Mouse (Mus musculus) embryonic fibroblast, embryonic 13.5 days (primary cell): ENCODE data around the gene Nrbf2. TPM values are rescaled to one million over a fixed set of nuclear protein-coding genes. Genes with fewer than 3 reads are reported as not detected.

Source experiments
- H3K27ac ChIP-seq: 2 replicates; pipeline ENCODE4 v1.5.1; 2012; ENCODE audit warnings: low read length, control low read depth, inconsistent platforms; ENCODE audit not compliant: insufficient read depth
- H3K4me1 ChIP-seq: 2 replicates; pipeline ENCODE4 v1.6.1; 2011; ENCODE audit warnings: low read length; ENCODE audit not compliant: control insufficient read depth, insufficient read depth
- H3K4me3 ChIP-seq: 2 replicates; pipeline ENCODE4 v1.5.1; 2011; ENCODE audit warnings: mild to moderate bottlenecking, control low read depth, low read length; ENCODE audit not compliant: insufficient read depth
- CTCF ChIP-seq: IDR thresholded peaks from 2 replicates; pipeline ENCODE4 v1.5.1; 2011; ENCODE audit warnings: mild to moderate bottlenecking, control low read depth, low read length, moderate library complexity, borderline replicate concordance; ENCODE audit not compliant: insufficient read depth
- POLR2A ChIP-seq: IDR thresholded peaks from 2 replicates; pipeline ENCODE4 v1.6.1; 2011; ENCODE audit warnings: low read depth, mild to moderate bottlenecking, control low read depth, low read length, moderate library complexity
- polyA plus RNA-seq: library from polyadenylated mRNA; stranded (reverse); fragments of >200 nt; gene quantifications from 2 replicates; pipeline ENCODE4 v1.2.4, GENCODE M21; 2011; ENCODE audit warnings: low read depth; ENCODE audit not compliant: missing spikeins, insufficient read length

The Nrbf2 gene
- polyA plus RNA-seq, 1 experiment = 31.3 TPM

DNA sequence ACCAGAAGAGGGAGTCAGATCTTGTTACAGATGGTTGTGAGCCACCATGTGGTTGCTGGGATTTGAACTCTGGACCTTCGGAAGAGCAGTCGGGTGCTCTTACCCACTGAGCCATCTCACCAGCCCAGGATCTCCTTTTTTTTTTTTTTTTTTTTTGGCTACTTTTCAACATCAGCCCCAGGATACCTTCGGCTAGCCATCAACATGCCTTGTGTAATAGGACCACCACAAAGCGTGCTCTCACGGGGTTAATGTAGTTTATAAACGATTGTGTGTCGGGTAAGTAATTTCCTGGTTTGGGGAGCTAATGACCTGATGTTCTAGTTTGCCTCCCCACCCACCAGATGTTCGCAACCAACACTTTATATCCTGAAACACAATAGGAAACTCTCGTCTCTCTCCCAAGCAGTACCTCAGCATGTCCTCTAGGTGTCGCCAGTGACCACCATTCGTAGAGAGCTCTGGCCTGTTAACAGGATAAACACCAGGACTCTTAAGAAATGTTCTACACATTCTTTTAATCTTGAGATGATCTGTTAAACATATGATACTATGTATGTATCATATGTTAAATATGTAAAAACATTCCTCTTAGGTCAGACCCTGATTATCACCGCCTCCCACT is 29.8 kb upstream of the Nrbf2 start:
- peaks cover 6% of the 10 kb centered on the region; the same call in 1 of the 2 replicates for H3K4me1 ChIP-seq
- TF ChIP-seq POLR2A = no peak
- TF ChIP-seq CTCF = peak; percentile 86; the same call in 1 of the 2 replicates
- H3K27ac ChIP-seq = no peak overlapping the region
- no peak overlapping the region for H3K4me3 ChIP-seq

DNA sequence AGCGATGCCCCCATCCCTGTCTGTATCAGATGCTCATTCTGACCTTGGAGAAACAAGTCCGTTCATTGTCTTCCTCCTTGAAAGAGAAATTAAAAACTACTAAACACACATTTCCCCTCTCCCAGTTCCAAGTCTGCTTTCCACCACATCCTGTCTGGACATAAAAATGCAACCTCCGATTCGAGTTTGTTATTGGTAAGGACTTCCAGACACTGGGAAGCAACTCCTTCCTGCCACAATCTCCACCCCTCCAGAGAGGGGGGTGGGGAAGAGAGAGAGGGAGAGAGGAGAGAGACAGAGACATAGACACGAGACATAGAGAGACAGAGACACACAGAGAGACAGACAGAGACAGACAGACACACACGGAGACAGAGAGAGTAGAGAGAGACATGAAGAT is 27.4 kb upstream of the Nrbf2 start:
- no peak overlapping the region for H3K4me3 ChIP-seq
- H3K4me1 ChIP-seq = peaks cover 6% of the 10 kb centered on the region; the same call in 1 of the 2 replicates
- no peak overlapping the region for H3K27ac ChIP-seq
- TF ChIP-seq CTCF (no peak), POLR2A (no peak)

DNA sequence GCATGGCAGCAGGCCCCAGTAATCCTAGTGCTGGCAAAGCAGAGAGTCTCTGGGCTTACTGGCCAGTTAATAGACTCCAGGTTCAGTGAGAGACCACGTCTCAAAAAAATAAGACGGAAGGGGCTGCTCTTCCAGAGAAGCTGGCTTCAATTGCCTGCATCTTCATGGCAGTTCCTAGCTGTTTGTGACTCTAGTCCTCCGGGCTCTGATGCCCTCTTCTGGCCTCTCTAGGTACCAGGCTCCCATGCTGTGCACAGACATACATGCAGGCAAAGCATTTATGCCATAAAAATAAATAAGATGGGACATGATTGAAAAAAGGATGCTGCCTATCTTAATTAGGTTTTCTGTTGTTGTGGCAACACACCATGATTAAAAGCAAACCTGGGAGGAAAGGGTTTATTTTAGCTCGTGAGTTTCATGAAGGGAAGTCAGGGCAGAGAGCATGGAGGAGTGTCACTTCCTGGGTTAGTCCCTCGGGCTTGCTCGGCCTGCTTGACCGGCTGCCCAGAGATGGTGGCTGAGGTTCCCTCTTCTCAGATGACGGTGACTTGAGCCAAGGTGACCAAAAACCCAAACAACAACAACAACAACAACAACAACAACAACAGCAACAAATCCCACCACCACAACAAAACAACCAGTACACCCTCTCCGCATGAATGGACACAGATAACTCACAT is 26.3 kb upstream of the Nrbf2 start:
- no peak overlapping the region for H3K27ac ChIP-seq
- H3K4me3 ChIP-seq = no peak overlapping the region
- no peak for TF ChIP-seq POLR2A
- peak; percentile 44; the same call in 1 of the 2 replicates for TF ChIP-seq CTCF
- peaks cover 6% of the 10 kb centered on the region; the same call in 1 of the 2 replicates for H3K4me1 ChIP-seq

DNA sequence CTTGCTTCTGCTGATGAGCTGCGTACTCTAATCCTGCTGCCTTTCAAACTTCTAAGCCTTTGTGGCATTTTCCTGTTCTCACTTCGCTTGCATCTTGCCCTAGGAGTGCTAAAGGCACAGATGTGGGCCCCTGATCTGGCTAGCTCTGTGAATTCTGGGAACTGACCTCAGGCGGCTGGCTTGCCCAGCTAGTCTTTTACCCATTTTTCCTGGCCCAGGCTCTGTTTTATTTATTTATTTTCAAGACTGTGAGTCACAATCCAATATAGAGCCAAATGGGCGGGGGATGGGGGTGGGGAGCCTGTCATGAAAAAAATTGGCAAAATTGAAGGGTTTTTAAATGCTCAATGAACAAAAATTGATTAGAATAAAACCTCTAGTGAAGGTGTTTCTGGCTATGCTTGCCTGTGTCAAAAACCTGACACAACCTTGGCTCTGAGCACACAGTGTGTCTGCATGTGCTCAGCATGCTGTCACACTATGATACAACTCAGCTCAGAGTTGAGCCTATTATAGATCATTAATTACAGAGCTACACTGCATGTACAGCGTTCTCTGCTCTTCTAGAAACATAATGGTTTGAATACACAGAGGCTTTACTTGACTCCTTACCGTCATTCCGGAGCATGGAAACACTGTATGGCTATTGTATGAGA is 24.5 kb upstream of the Nrbf2 start:
- TF ChIP-seq CTCF (no peak), POLR2A (no peak)

DNA sequence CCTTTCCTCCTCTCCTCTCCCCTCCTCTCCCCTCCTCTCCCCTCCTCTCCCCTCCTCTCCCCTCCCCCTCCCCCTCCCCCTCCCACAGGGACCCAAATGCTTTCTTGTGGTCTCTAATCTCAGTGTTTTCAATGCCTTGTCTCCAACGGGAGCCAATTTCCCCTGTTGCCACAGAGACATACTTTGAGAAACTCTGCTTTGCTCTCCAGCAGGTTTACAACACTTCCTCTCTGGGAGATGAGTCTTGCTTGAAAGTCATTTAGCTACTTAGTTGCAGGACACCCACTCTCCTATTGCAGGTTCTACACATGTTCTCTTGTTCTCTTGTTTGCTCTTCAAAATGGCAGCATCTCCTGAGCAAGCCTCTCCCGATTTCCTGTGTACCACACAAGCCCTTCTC is 17.2 kb upstream of the Nrbf2 start:
- no peak overlapping the region for H3K4me3 ChIP-seq
- no peak overlapping the region for H3K27ac ChIP-seq
- H3K4me1 ChIP-seq = no peaks in the 10 kb centered on the region
- TF ChIP-seq POLR2A (no peak), CTCF (no peak)

More for the DNA sequence above, 24.5 kb upstream of the Nrbf2 start:
- no peak overlapping the region for H3K27ac ChIP-seq
- H3K4me3 ChIP-seq = no peak overlapping the region
- peaks cover 6% of the 10 kb centered on the region; the same call in 1 of the 2 replicates for H3K4me1 ChIP-seq

DNA sequence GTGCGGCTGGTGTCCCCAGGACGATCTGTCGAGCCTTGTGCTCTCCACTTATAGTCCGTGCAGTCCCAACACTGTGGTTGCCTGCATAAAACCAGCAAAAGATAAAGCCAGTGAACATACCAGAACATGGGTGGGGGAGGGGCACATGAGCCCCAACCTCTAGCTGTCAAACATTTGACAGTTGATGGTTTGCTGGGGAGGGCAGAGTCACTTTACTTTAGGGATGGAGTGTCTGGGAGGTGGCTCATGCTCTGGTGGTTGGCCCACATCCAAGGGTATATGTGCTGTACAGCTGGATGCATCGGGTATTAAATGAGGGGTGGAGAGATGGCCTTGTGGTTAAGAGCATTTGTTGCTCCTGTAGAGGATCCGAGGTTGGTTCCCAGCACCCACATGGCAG is 15.9 kb upstream of the Nrbf2 start:
- H3K4me3 ChIP-seq = no peak overlapping the region
- TF ChIP-seq CTCF (no peak), POLR2A (no peak)
- no peak overlapping the region for H3K27ac ChIP-seq
- no peaks in the 10 kb centered on the region for H3K4me1 ChIP-seq

DNA sequence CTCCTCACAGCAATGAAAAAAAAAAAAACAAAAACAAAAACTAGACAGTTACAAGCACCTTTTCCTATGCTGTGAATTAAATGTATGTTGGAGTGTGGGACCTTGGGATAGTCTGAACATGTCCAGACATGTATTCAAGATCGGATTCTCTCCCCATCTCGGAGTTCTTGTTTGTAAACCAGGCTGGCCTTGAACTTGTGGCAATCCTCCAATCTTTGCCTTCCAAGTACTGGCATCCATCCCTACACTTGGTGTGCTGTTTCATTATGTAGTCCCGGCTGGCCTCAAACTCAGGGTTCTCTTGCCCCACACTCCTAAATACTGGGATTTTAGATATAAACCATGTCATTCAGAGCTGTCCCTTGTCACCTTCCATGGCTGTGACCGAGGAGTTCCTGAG is 14.2 kb upstream of the Nrbf2 start:
- H3K27ac ChIP-seq = no peak overlapping the region
- H3K4me3 ChIP-seq = no peak overlapping the region
- TF ChIP-seq CTCF = no peak
- no peak for TF ChIP-seq POLR2A
- no peaks in the 10 kb centered on the region for H3K4me1 ChIP-seq

DNA sequence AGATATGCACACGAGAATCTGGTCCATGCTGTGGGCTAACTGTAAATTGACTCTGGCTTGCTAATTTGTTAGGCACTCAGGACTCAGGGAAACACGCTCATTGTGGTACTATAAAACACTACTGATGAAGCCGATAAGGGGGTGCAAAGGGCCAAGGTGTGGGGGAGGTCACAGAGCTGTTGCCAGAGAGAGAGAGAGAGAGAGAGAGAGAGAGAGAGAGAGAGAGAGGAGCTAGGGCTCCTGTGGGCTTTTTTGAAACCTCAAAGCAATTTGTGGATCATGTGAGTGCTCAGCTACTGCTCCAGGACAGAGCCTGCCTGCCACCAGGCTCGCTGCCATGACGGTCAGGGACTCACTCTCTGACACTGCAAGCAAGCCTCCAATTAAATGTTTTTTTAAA is 13.8 kb upstream of the Nrbf2 start:
- no peaks in the 10 kb centered on the region for H3K4me1 ChIP-seq
- no peak overlapping the region for H3K27ac ChIP-seq
- TF ChIP-seq CTCF (no peak), POLR2A (no peak)
- H3K4me3 ChIP-seq = no peak overlapping the region

DNA sequence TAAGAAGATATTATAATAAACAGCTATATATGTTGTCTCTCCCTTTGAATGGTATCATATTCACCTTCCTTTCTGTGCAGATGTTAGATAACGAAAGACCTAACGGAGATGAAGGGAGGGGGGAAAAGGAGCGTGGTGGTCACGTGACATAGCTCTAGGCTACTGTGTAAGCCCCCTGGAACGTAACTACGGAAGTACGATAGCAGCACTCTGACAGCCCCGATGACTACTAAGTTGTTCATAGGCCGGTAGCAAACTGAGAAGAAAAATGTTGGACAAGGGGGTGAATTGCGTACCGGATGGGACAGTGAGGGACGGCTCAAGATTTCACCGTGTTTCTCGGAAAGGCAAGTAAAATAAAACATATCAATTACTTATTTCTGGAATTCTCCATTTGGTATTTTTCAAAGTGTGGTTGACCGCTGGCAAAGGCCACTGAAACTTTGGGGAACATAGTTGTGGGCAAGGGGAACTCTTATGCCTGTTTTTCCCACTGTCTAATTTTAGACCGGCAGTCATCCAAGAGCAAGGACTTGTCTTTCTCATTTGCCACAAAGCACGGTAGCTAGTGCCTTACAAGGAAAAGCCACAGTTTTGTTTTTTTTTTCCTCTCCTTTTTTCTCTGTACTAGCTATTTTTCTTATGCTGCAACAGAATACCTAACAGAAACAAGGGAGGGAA is 12.2 kb upstream of the Nrbf2 start:
- TF ChIP-seq POLR2A = no peak
- no peak for TF ChIP-seq CTCF
- Histone ChIP-seq H3K27ac (no peak overlapping the region), H3K4me1 (no peaks in the 10 kb centered on the region), H3K4me3 (no peak overlapping the region)
